Mouse (Mus musculus) MEL (cell line): ENCODE results near the gene Spen. TPM values are rescaled to one million over a fixed set of nuclear protein-coding genes. Genes with fewer than 3 reads are reported as not detected.

Experiments used
- DNase-seq: peaks from one replicate; pipeline ENCODE4 v3.0.0; 2011; ENCODE audit warnings: low read depth, low spot score
- H3K27ac ChIP-seq: 2 replicates; pipeline ENCODE4 v1.5.1; 2012; ENCODE audit warnings: low read depth, mild to moderate bottlenecking, control low read depth, low read length, moderate library complexity; ENCODE audit not compliant: control insufficient read depth
- H3K27me3 ChIP-seq, 2 experiments: fragments of 150-350 bp in 1 of 2; sonication (generic) in 1 of 2; 2 replicates each; pipeline ENCODE4 v1.6.1; 2012; ENCODE audit warnings: low read length in 2 of 2, mild to moderate bottlenecking in 2 of 2, improper control_type of control experiment in 1 of 2, moderate library complexity in 1 of 2; ENCODE audit not compliant: insufficient read depth in 2 of 2, control insufficient read depth in 1 of 2
- H3K36me3 ChIP-seq, 2 experiments: 2 replicates each; pipeline ENCODE4 v1.6.1; 2012 to 2014; ENCODE audit warnings: low read length in 2 of 2, improper control_type of control experiment in 1 of 2, inconsistent platforms in 1 of 2, mild to moderate bottlenecking in 1 of 2; ENCODE audit not compliant: insufficient read depth in 2 of 2, control insufficient read depth in 1 of 2
- H3K4me1 ChIP-seq, 2 experiments: fragments of 150-350 bp in 1 of 2; sonication (generic) in 1 of 2; 2 replicates each; pipeline ENCODE4 v1.6.1; 2012; ENCODE audit warnings: low read length in 2 of 2, improper control_type of control experiment in 1 of 2, mild to moderate bottlenecking in 1 of 2; ENCODE audit not compliant: insufficient read depth in 2 of 2, control insufficient read depth in 1 of 2
- H3K4me3 ChIP-seq, 2 experiments: fragments of 150-350 bp in 1 of 2; sonication (generic) in 1 of 2; 2 replicates each; pipeline ENCODE4 v1.5.1; 2012; ENCODE audit warnings: low read depth in 2 of 2, low read length in 2 of 2, mild to moderate bottlenecking in 2 of 2, moderate library complexity in 2 of 2, control low read depth in 1 of 2, improper control_type of control experiment in 1 of 2; ENCODE audit not compliant: control insufficient read depth in 1 of 2, insufficient read depth in 1 of 2
- H3K79me2 ChIP-seq: 2 replicates; pipeline ENCODE4 v1.6.1; 2012; ENCODE audit warnings: mild to moderate bottlenecking, low read length, moderate library complexity; ENCODE audit not compliant: control insufficient read depth, poor library complexity, insufficient read depth
- H3K9ac ChIP-seq: 2 replicates; pipeline ENCODE4 v1.6.1; 2012; ENCODE audit warnings: low read depth, mild to moderate bottlenecking, control low read depth, low read length, moderate library complexity; ENCODE audit not compliant: control insufficient read depth, poor library complexity, severe bottlenecking
- H3K9me3 ChIP-seq: fragments of 150-350 bp; sonication (generic); replicated peaks from 2 replicates; pipeline ENCODE4 v1.6.1; 2012; ENCODE audit warnings: mild to moderate bottlenecking, low read length, improper control_type of control experiment, moderate library complexity; ENCODE audit not compliant: insufficient read depth
- BHLHE40 ChIP-seq: IDR thresholded peaks from 2 replicates; pipeline ENCODE4 v1.6.1; 2012; ENCODE audit warnings: low read depth, mild to moderate bottlenecking, inconsistent platforms, low read length, improper control_type of control experiment, borderline replicate concordance
- CHD2 ChIP-seq: IDR thresholded peaks from 2 replicates; pipeline ENCODE4 v1.6.1; 2011; ENCODE audit warnings: low read length, improper control_type of control experiment
- EP300 ChIP-seq, 2 experiments: IDR thresholded peaks; 2 replicates each; pipeline ENCODE4 v1.6.1; 2011; ENCODE audit warnings: improper control_type of control experiment in 2 of 2, low read length in 2 of 2, low read depth in 1 of 2, mild to moderate bottlenecking in 1 of 2
- ETS1 ChIP-seq: IDR thresholded peaks from 2 replicates; pipeline ENCODE4 v1.6.1; 2012; ENCODE audit warnings: low read depth, mild to moderate bottlenecking, inconsistent platforms, low read length, improper control_type of control experiment, moderate library complexity
- GABPA ChIP-seq: IDR thresholded peaks from 2 replicates; pipeline ENCODE4 v1.6.1; 2012; ENCODE audit warnings: low read depth, mild to moderate bottlenecking, inconsistent platforms, low read length, improper control_type of control experiment, moderate library complexity
- JUND ChIP-seq: IDR thresholded peaks from 2 replicates; pipeline ENCODE4 v1.6.1; 2011; ENCODE audit warnings: low read depth, mild to moderate bottlenecking, improper control_type of control experiment, low read length
- MAFK ChIP-seq: IDR thresholded peaks from 2 replicates; pipeline ENCODE4 v1.6.1; 2011; ENCODE audit warnings: low read depth, mild to moderate bottlenecking, low read length, improper control_type of control experiment, borderline replicate concordance
- MAX ChIP-seq: IDR thresholded peaks from 2 replicates; pipeline ENCODE4 v1.6.1; 2011; ENCODE audit warnings: low read length, improper control_type of control experiment
- MAZ ChIP-seq: IDR thresholded peaks from 2 replicates; pipeline ENCODE4 v1.6.1; 2012; ENCODE audit warnings: low read depth, mild to moderate bottlenecking, inconsistent platforms, low read length, improper control_type of control experiment
- MEF2A ChIP-seq: IDR thresholded peaks from 2 replicates; pipeline ENCODE4 v1.6.1; 2014; ENCODE audit warnings: low read depth, mild to moderate bottlenecking, inconsistent platforms, low read length, improper control_type of control experiment; ENCODE audit not compliant: poor library complexity, insufficient replicate concordance, severe bottlenecking; ENCODE audit errors: extremely low read depth
- MXI1 ChIP-seq: IDR thresholded peaks from 2 replicates; pipeline ENCODE4 v1.6.1; 2011; ENCODE audit warnings: mild to moderate bottlenecking, low read depth, low read length, improper control_type of control experiment
- MYB ChIP-seq: IDR thresholded peaks from 2 replicates; pipeline ENCODE4 v1.6.1; 2011; ENCODE audit warnings: mild to moderate bottlenecking, low read depth, low read length, improper control_type of control experiment
- NELFE ChIP-seq: IDR thresholded peaks from 2 replicates; pipeline ENCODE4 v1.6.1; 2011; ENCODE audit warnings: low read depth, low read length, improper control_type of control experiment
- NRF1 ChIP-seq: IDR thresholded peaks from 2 replicates; pipeline ENCODE4 v1.6.1; 2014; ENCODE audit warnings: low read depth, mild to moderate bottlenecking, inconsistent platforms, low read length, improper control_type of control experiment, moderate library complexity; ENCODE audit not compliant: poor library complexity, insufficient read depth, severe bottlenecking
- POLR2AphosphoS5 ChIP-seq: IDR thresholded peaks from 2 replicates; pipeline ENCODE4 v1.6.1; 2012; ENCODE audit warnings: low read depth, borderline replicate concordance, mild to moderate bottlenecking, inconsistent platforms, low read length, moderate library complexity, mixed read lengths
- RAD21 ChIP-seq: IDR thresholded peaks from 2 replicates; pipeline ENCODE4 v1.6.1; 2011; ENCODE audit warnings: mild to moderate bottlenecking, low read depth, low read length, improper control_type of control experiment
- RCOR1 ChIP-seq: IDR thresholded peaks from 2 replicates; pipeline ENCODE4 v1.6.1; 2012; ENCODE audit warnings: low read depth, mild to moderate bottlenecking, inconsistent platforms, low read length, improper control_type of control experiment
- SIN3A ChIP-seq: IDR thresholded peaks from 2 replicates; pipeline ENCODE4 v1.6.1; 2012; ENCODE audit warnings: low read length, improper control_type of control experiment, inconsistent platforms
- TAL1 ChIP-seq: IDR thresholded peaks from 2 replicates; pipeline ENCODE4 v1.6.1; 2012; ENCODE audit warnings: mild to moderate bottlenecking, inconsistent platforms, low read length, moderate library complexity, mixed read lengths
- UBTF ChIP-seq: IDR thresholded peaks from 2 replicates; pipeline ENCODE4 v1.6.1; 2012; ENCODE audit warnings: low read depth, mild to moderate bottlenecking, inconsistent platforms, low read length, improper control_type of control experiment, moderate library complexity, borderline replicate concordance; ENCODE audit not compliant: insufficient read depth
- USF2 ChIP-seq, 2 experiments: IDR thresholded peaks; 2 replicates each; pipeline ENCODE4 v1.6.1; 2011 to 2012; ENCODE audit warnings: improper control_type of control experiment in 2 of 2, low read length in 2 of 2, borderline replicate concordance in 1 of 2, inconsistent platforms in 1 of 2, low read depth in 1 of 2, mild to moderate bottlenecking in 1 of 2; ENCODE audit not compliant: insufficient read depth in 1 of 2
- ZC3H11A ChIP-seq: IDR thresholded peaks from 2 replicates; pipeline ENCODE4 v1.6.1; 2012; ENCODE audit warnings: low read depth, mild to moderate bottlenecking, inconsistent platforms, low read length, improper control_type of control experiment
- ZMIZ1 ChIP-seq: IDR thresholded peaks from 2 replicates; pipeline ENCODE4 v1.6.1; 2012; ENCODE audit warnings: low read depth, mild to moderate bottlenecking, inconsistent platforms, low read length, improper control_type of control experiment, moderate library complexity
- polyA plus RNA-seq, 2 experiments: library from polyadenylated mRNA; stranded (reverse) in 1 of 2; unstranded in 1 of 2; fragments of >175 nt in 1 of 2; fragments of >200 nt in 1 of 2; gene quantifications; 2 replicates each; pipeline versions ENCODE4 v1.2.1 to v1.2.4; 2012; ENCODE audit warnings: low replicate concordance in 2 of 2, low read depth in 1 of 2; ENCODE audit not compliant: insufficient read length in 2 of 2, insufficient read depth in 1 of 2, missing spikeins in 1 of 2
- total RNA-seq: library from RNA; depleted of rRNA; stranded (reverse); fragments of 300-350 nt; gene quantifications from 2 replicates; pipeline ENCODE4 v1.2.3, GENCODE M21; 2012

Spen gene
- total and polyA plus RNA-seq, 3 experiments: 11.9 to 102 (median 46.9) TPM

- DNase-seq: no peak
- no peak overlapping the region for H3K4me3 ChIP-seq
- H3K9ac ChIP-seq: no peak overlapping the region
- no peaks in the 10 kb centered on the region for H3K79me2 ChIP-seq
- 0 out of 4 replicates have a peak, but pooled peaks cover 0 to 1% of the 10 kb centered on the region in 2 experiments for H3K4me1 ChIP-seq
- H3K27me3 ChIP-seq: peaks cover 0 to 2% of the 10 kb centered on the region in 2 experiments; a peak in 3 of 4 replicates
- TF ChIP-seq MEF2A: no peak
- TF ChIP-seq GABPA: no peak
- no peak for TF ChIP-seq RAD21
- TF ChIP-seq POLR2AphosphoS5: no peak
- no peak for TF ChIP-seq MYB
- no peak for TF ChIP-seq EP300 (IDR thresholded peaks at IDR 0.05; ENCODE audit: low read depth in 1 of 2, low read length in 2 of 2)
- no peak for TF ChIP-seq TAL1
- TF ChIP-seq JUND: no peak
- TF ChIP-seq NELFE: no peak
- TF ChIP-seq ETS1: no peak
- no peak for TF ChIP-seq MXI1
- TF ChIP-seq BHLHE40: no peak
- no peak for TF ChIP-seq CHD2
- TF ChIP-seq UBTF: no peak
- TF ChIP-seq, all 39 proteins: peak for 0
- no peaks in the 10 kb centered on the region for H3K9me3 ChIP-seq
- H3K27ac ChIP-seq: no peak overlapping the region
- H3K36me3 ChIP-seq: no peaks in the 10 kb centered on the region
Measured at GRCm38 (mm10) chr4:141573359-141573966, 35.1 kb upstream of the Spen start.

GRCm38 (mm10) chr4:141572668-141573358 lies 34.4 kb upstream of the Spen start:
- no peaks in the 10 kb centered on the region for H3K79me2 ChIP-seq
- TF ChIP-seq BHLHE40 (no peak), ZMIZ1 (no peak), MAFK (no peak), MAZ (no peak), CHD2 (no peak), MAX (no peak), NRF1 (no peak), NELFE (no peak), RCOR1 (no peak), ZC3H11A (no peak), SIN3A (no peak), TAL1 (no peak), ETS1 (no peak), USF2 (IDR thresholded peaks at IDR 0.05; ENCODE audit: borderline replicate concordance in 1 of 2, insufficient read depth in 1 of 2, low read depth in 1 of 2, low read length in 2 of 2) (no peak), EP300 (IDR thresholded peaks at IDR 0.05; ENCODE audit: low read depth in 1 of 2, low read length in 2 of 2) (no peak)
- H3K9me3 ChIP-seq: no peaks in the 10 kb centered on the region
- H3K27ac ChIP-seq: no peak overlapping the region
- peaks cover 2% of the 10 kb centered on the region in 2 experiments for H3K27me3 ChIP-seq
- no peak for DNase-seq
- no peaks in the 10 kb centered on the region for H3K4me1 ChIP-seq
- no peaks in the 10 kb centered on the region for H3K36me3 ChIP-seq
- H3K9ac ChIP-seq: no peak overlapping the region
- no peak overlapping the region for H3K4me3 ChIP-seq
